20 mouse cellular contexts compared by ENCODE assay signal in genomic region chr9:71636854-71637253, GRCm38 (mm10). TPM values are rescaled to one million over a fixed set of nuclear protein-coding genes. Genes with fewer than 3 reads are reported as not detected.
A peak's percentile ranks its signal among the peaks of the same experiment; 100 is the strongest.
DNase-seq lines count a peak whose midpoint lies in the region; ATAC-seq and TF ChIP-seq lines count a peak whose summit lies in the region.
"Had no signal": no experiment of that assay in that cellular context is flagged by ENCODE, and none has a peak within 500 bp of the region (broad histone marks: within the 10 kb centered on the region; RNA-seq: fewer than 3 reads in every experiment).

No protein-coding gene starts in this region.

- peak; percentile 65 for DNase-seq in embryonic facial prominence, embryonic 14.5 days (ENCODE audit: low spot score)
- no peak for DNase-seq in embryonic facial prominence, embryonic 10.5 days (ENCODE audit: low spot score)
- peak; percentile 68 for DNase-seq in hindbrain, postnatal 0 days (ENCODE audit: low spot score)
- peak; percentile 71 for DNase-seq in midbrain, embryonic 14.5 days
- no peak for DNase-seq in midbrain, embryonic 11.5 days (ENCODE audit: low spot score, missing footprints)
- DNase-seq: adrenal gland, adult 8-10 months; cerebellum, adult 11-12 months; cerebellum, postnatal 36 days; heart, postnatal 14 days; layer of hippocampus, postnatal 36 days; liver, embryonic 13.5 days; right cerebral cortex, adult 18-20 months; spleen, adult 18-20 months; thymus, adult 18-20 months had no signal

- ATAC-seq in embryonic facial prominence, embryonic 14.5 days (ENCODE audit: low read depth) = peak; percentile 79; the same call in 1 of the 2 replicates
- peak; percentile 63 for ATAC-seq in hindbrain, postnatal 0 days
- no peak for ATAC-seq in hindbrain, embryonic 12.5 days (ENCODE audit: low FRiP score)
- ATAC-seq in midbrain, embryonic 14.5 days (ENCODE audit: low FRiP score, low TSS enrichment) = no peak
- no peak for ATAC-seq in midbrain, embryonic 11.5 days (ENCODE audit: low FRiP score)
- peak; percentile 74; the same call in 1 of the 2 replicates for ATAC-seq in neural tube, embryonic 14.5 days (ENCODE audit: low read depth)
- no peak for ATAC-seq in intestine, postnatal 0 days

- no peak overlapping the region for H3K27ac ChIP-seq in embryonic facial prominence, embryonic 14.5 days (replicated peaks; ENCODE audit: low read depth, low read length)
- no peak overlapping the region for H3K27ac ChIP-seq in embryonic facial prominence, embryonic 10.5 days (replicated peaks)
- no peak overlapping the region for H3K27ac ChIP-seq in hindbrain, postnatal 0 days
- H3K27ac ChIP-seq in hindbrain, embryonic 12.5 days = no peak overlapping the region
- H3K27ac ChIP-seq in midbrain, embryonic 14.5 days (replicated peaks; ENCODE audit: low read depth, low read length) = 0 out of 2 replicates have a peak overlapping the region, but pooled peaks have one; percentile 9
- no peak overlapping the region for H3K27ac ChIP-seq in midbrain, embryonic 11.5 days (ENCODE audit: low read depth, low read length)
- no peak overlapping the region for H3K27ac ChIP-seq in neural tube, embryonic 14.5 days (ENCODE audit: low read depth, low read length)
- no peak overlapping the region for H3K27ac ChIP-seq in intestine, postnatal 0 days (ENCODE audit: low read depth, low read length)
- H3K27ac ChIP-seq: liver, embryonic 13.5 days; lung, embryonic 15.5 days had no signal

- no peak for TF ChIP-seq CTCF in hindbrain, postnatal 0 days (IDR thresholded peaks at IDR 0.05; ENCODE audit: low read depth)
- TF ChIP-seq CTCF in intestine, postnatal 0 days (IDR thresholded peaks at IDR 0.05; ENCODE audit: low read depth) = no peak

- H3K4me2 ChIP-seq in embryonic facial prominence, embryonic 14.5 days (ENCODE audit: low read depth, low read length) = no peak overlapping the region
- H3K4me2 ChIP-seq in hindbrain, postnatal 0 days (ENCODE audit: low read depth, low read length) = no peak overlapping the region
- no peak overlapping the region for H3K4me2 ChIP-seq in hindbrain, embryonic 12.5 days (replicated peaks)
- no peak overlapping the region for H3K4me2 ChIP-seq in midbrain, embryonic 14.5 days (ENCODE audit: low read length)
- no peak overlapping the region for H3K4me2 ChIP-seq in midbrain, embryonic 11.5 days
- H3K4me2 ChIP-seq in neural tube, embryonic 14.5 days (ENCODE audit: low read depth, low read length) = no peak overlapping the region
- H3K4me2 ChIP-seq in intestine, postnatal 0 days (replicated peaks; ENCODE audit: low read depth) = no peak overlapping the region
- H3K4me2 ChIP-seq: heart, embryonic 11.5 days; liver, embryonic 13.5 days; lung, embryonic 15.5 days had no signal

- no peak overlapping the region for H3K9ac ChIP-seq in embryonic facial prominence, embryonic 14.5 days (ENCODE audit: low read depth, low read length)
- H3K9ac ChIP-seq in hindbrain, postnatal 0 days (replicated peaks; ENCODE audit: low read length) = no peak overlapping the region
- no peak overlapping the region for H3K9ac ChIP-seq in hindbrain, embryonic 12.5 days
- H3K9ac ChIP-seq in midbrain, embryonic 14.5 days (replicated peaks; ENCODE audit: low read length) = no peak overlapping the region
- H3K9ac ChIP-seq in midbrain, embryonic 11.5 days (ENCODE audit: low read length) = no peak overlapping the region
- H3K9ac ChIP-seq in neural tube, embryonic 14.5 days (replicated peaks; ENCODE audit: low read depth, low read length) = no peak overlapping the region
- no peak overlapping the region for H3K9ac ChIP-seq in intestine, postnatal 0 days (ENCODE audit: low read depth, low read length)
- H3K9ac ChIP-seq: liver, embryonic 13.5 days; lung, embryonic 15.5 days had no signal

- 94% methylated on average over 1 of the region's 1 CpGs for WGBS in embryonic facial prominence, embryonic 14.5 days
- 79% methylated on average over 1 of the region's 1 CpGs for WGBS in embryonic facial prominence, embryonic 10.5 days
- WGBS in hindbrain, postnatal 0 days = 65% methylated on average over 1 of the region's 1 CpGs
- WGBS in hindbrain, embryonic 12.5 days = 77% methylated on average over 1 of the region's 1 CpGs
- WGBS in midbrain, embryonic 14.5 days = 91% methylated on average over 1 of the region's 1 CpGs
- WGBS in midbrain, embryonic 11.5 days = 89% methylated on average over 1 of the region's 1 CpGs
- 76% methylated on average over 1 of the region's 1 CpGs for WGBS in neural tube, embryonic 14.5 days
- 88% methylated on average over 1 of the region's 1 CpGs for WGBS in intestine, postnatal 0 days

- peaks cover 8% of the 10 kb centered on the region for H3K9me3 ChIP-seq in embryonic facial prominence, embryonic 14.5 days (ENCODE audit: control insufficient read depth, low read length)
- 0 out of 2 replicates have a peak, but pooled peaks cover 5% of the 10 kb centered on the region for H3K9me3 ChIP-seq in embryonic facial prominence, embryonic 10.5 days
- H3K9me3 ChIP-seq in hindbrain, postnatal 0 days (ENCODE audit: low read length) = 0 out of 2 replicates have a peak, but pooled peaks cover 5% of the 10 kb centered on the region
- no peaks in the 10 kb centered on the region for H3K9me3 ChIP-seq in hindbrain, embryonic 12.5 days (replicated peaks)
- H3K9me3 ChIP-seq in midbrain, embryonic 14.5 days (ENCODE audit: control insufficient read depth, low read length) = 0 out of 2 replicates have a peak, but pooled peaks cover 2% of the 10 kb centered on the region
- no peaks in the 10 kb centered on the region for H3K9me3 ChIP-seq in midbrain, embryonic 11.5 days (ENCODE audit: control insufficient read depth, low read length)
- H3K9me3 ChIP-seq in neural tube, embryonic 14.5 days (ENCODE audit: control insufficient read depth, low read length) = no peaks in the 10 kb centered on the region
- no peaks in the 10 kb centered on the region for H3K9me3 ChIP-seq in intestine, postnatal 0 days (ENCODE audit: control insufficient read depth)
- H3K9me3 ChIP-seq: liver, embryonic 13.5 days; lung, embryonic 15.5 days had no signal

- H3K27me3 ChIP-seq in embryonic facial prominence, embryonic 14.5 days (replicated peaks; ENCODE audit: control insufficient read depth, insufficient read depth, low read length) = no peaks in the 10 kb centered on the region
- no peaks in the 10 kb centered on the region for H3K27me3 ChIP-seq in embryonic facial prominence, embryonic 10.5 days (replicated peaks; ENCODE audit: low read depth, poor library complexity, severe bottlenecking)
- no peaks in the 10 kb centered on the region for H3K27me3 ChIP-seq in hindbrain, postnatal 0 days (ENCODE audit: insufficient read depth, low read length)
- H3K27me3 ChIP-seq in hindbrain, embryonic 12.5 days = no peaks in the 10 kb centered on the region
- no peaks in the 10 kb centered on the region for H3K27me3 ChIP-seq in midbrain, embryonic 14.5 days (ENCODE audit: control insufficient read depth, insufficient read depth, low read length)
- no peaks in the 10 kb centered on the region for H3K27me3 ChIP-seq in midbrain, embryonic 11.5 days (ENCODE audit: control insufficient read depth, insufficient read depth, low read length)
- H3K27me3 ChIP-seq in neural tube, embryonic 14.5 days (ENCODE audit: control insufficient read depth, insufficient read depth, low read length) = no peaks in the 10 kb centered on the region
- H3K27me3 ChIP-seq in intestine, postnatal 0 days (replicated peaks; ENCODE audit: control insufficient read depth, insufficient read depth, low read length) = no peaks in the 10 kb centered on the region
- H3K27me3 ChIP-seq: liver, embryonic 13.5 days; lung, embryonic 15.5 days had no signal

- H3K36me3 ChIP-seq in embryonic facial prominence, embryonic 14.5 days (ENCODE audit: control insufficient read depth, insufficient read depth, low read length) = 0 out of 2 replicates have a peak, but pooled peaks cover 2% of the 10 kb centered on the region
- peaks cover 13% of the 10 kb centered on the region; the same call in 1 of the 2 replicates for H3K36me3 ChIP-seq in embryonic facial prominence, embryonic 10.5 days (replicated peaks)
- no peaks in the 10 kb centered on the region for H3K36me3 ChIP-seq in hindbrain, postnatal 0 days (ENCODE audit: insufficient read depth, low read length)
- H3K36me3 ChIP-seq in hindbrain, embryonic 12.5 days = no peaks in the 10 kb centered on the region
- no peaks in the 10 kb centered on the region for H3K36me3 ChIP-seq in midbrain, embryonic 14.5 days (ENCODE audit: control insufficient read depth, insufficient read depth, low read length)
- no peaks in the 10 kb centered on the region for H3K36me3 ChIP-seq in midbrain, embryonic 11.5 days (ENCODE audit: control insufficient read depth, insufficient read depth, low read length)
- no peaks in the 10 kb centered on the region for H3K36me3 ChIP-seq in neural tube, embryonic 14.5 days (ENCODE audit: control insufficient read depth, insufficient read depth, low read length)
- no peaks in the 10 kb centered on the region for H3K36me3 ChIP-seq in intestine, postnatal 0 days (ENCODE audit: control insufficient read depth, insufficient read depth)
- H3K36me3 ChIP-seq: liver, embryonic 13.5 days had no signal

- no peaks in the 10 kb centered on the region for H3K4me1 ChIP-seq in embryonic facial prominence, embryonic 14.5 days (ENCODE audit: control insufficient read depth, insufficient read depth, low read length)
- peaks cover 7% of the 10 kb centered on the region; the same call in 1 of the 2 replicates for H3K4me1 ChIP-seq in embryonic facial prominence, embryonic 10.5 days
- H3K4me1 ChIP-seq in hindbrain, postnatal 0 days (ENCODE audit: insufficient read depth, low read length) = 0 out of 2 replicates have a peak, but pooled peaks cover 5% of the 10 kb centered on the region
- H3K4me1 ChIP-seq in hindbrain, embryonic 12.5 days = peaks cover 11% of the 10 kb centered on the region
- peaks cover 12% of the 10 kb centered on the region for H3K4me1 ChIP-seq in midbrain, embryonic 14.5 days (ENCODE audit: control insufficient read depth, insufficient read depth, low read length)
- 0 out of 2 replicates have a peak, but pooled peaks cover 3% of the 10 kb centered on the region for H3K4me1 ChIP-seq in midbrain, embryonic 11.5 days (ENCODE audit: control insufficient read depth, insufficient read depth, low read length)
- peaks cover 9% of the 10 kb centered on the region; the same call in 1 of the 2 replicates for H3K4me1 ChIP-seq in neural tube, embryonic 14.5 days (ENCODE audit: control insufficient read depth, insufficient read depth, low read length)
- no peaks in the 10 kb centered on the region for H3K4me1 ChIP-seq in intestine, postnatal 0 days (replicated peaks; ENCODE audit: control insufficient read depth, insufficient read depth, low read length)
- H3K4me1 ChIP-seq: liver, embryonic 13.5 days; lung, embryonic 15.5 days had no signal

- H3K4me3 ChIP-seq in embryonic facial prominence, embryonic 14.5 days (ENCODE audit: low read depth, low read length) = no peak overlapping the region
- no peak overlapping the region for H3K4me3 ChIP-seq in embryonic facial prominence, embryonic 10.5 days
- no peak overlapping the region for H3K4me3 ChIP-seq in hindbrain, postnatal 0 days (ENCODE audit: low read length)
- H3K4me3 ChIP-seq in hindbrain, embryonic 12.5 days = no peak overlapping the region
- H3K4me3 ChIP-seq in midbrain, embryonic 14.5 days (replicated peaks; ENCODE audit: low read depth, low read length) = no peak overlapping the region
- H3K4me3 ChIP-seq in midbrain, embryonic 11.5 days (ENCODE audit: low read depth, low read length) = no peak overlapping the region
- H3K4me3 ChIP-seq in neural tube, embryonic 14.5 days (ENCODE audit: low read depth, low read length) = no peak overlapping the region
- H3K4me3 ChIP-seq in intestine, postnatal 0 days (ENCODE audit: low read depth, low read length) = no peak overlapping the region
- H3K4me3 ChIP-seq: liver, embryonic 13.5 days; lung, embryonic 15.5 days had no signal

RNA-seq across cellular contexts. Expression of gene Myzap, which starts 44.7 kb away (rescaled TPM):
- 18.6 and 18.7 TPM in 2 replicates for polyA plus RNA-seq in embryonic facial prominence, embryonic 14.5 days (2014; fragmentation: Nextera tagmentation; extraction: Ambion mirVana)
- polyA plus RNA-seq in embryonic facial prominence, embryonic 10.5 days (2016; fragmentation: Nextera tagmentation; extraction: Ambion mirVana) = 6.4 and 7.1 TPM in 2 replicates
- total RNA-seq in hindbrain, postnatal 0 days (2014; rRNA removed) = 0.29 and 1.3 TPM in 2 replicates
- polyA plus RNA-seq in hindbrain, postnatal 0 days (2015; fragmentation: Nextera tagmentation; extraction: Ambion mirVana) = 1.6 and 1.9 TPM in 2 replicates
- 5.5 and 6.6 TPM in 2 replicates for polyA plus RNA-seq in hindbrain, embryonic 12.5 days (2016; fragmentation: Nextera tagmentation; extraction: Ambion mirVana)
- polyA plus RNA-seq in midbrain, embryonic 14.5 days (2014; fragmentation: Nextera tagmentation; extraction: Ambion mirVana) = 1.3 and 2.2 TPM in 2 replicates
- 4.5 and 6.9 TPM in 2 replicates for polyA plus RNA-seq in midbrain, embryonic 11.5 days (2014; fragmentation: Nextera tagmentation; extraction: Ambion mirVana)
- 2.4 and 4.2 TPM in 2 replicates for polyA plus RNA-seq in neural tube, embryonic 14.5 days (2014; fragmentation: Nextera tagmentation; extraction: Ambion mirVana)
- polyA plus RNA-seq in intestine, postnatal 0 days (2015; fragmentation: Nextera tagmentation; extraction: Ambion mirVana) = 9.7 and 12.0 TPM in 2 replicates
- total RNA-seq: MEL had no signal

Comparison
In these comparisons a context has a peak if more than half of its experiments do, and no peak if none do; other contexts are left out.
1. ATAC-seq: peak in embryonic facial prominence, embryonic 14.5 days (single experiment), hindbrain, postnatal 0 days (single experiment) and neural tube, embryonic 14.5 days (single experiment); none in hindbrain, embryonic 12.5 days (single experiment), midbrain, embryonic 14.5 days (single experiment), midbrain, embryonic 11.5 days (single experiment) and intestine, postnatal 0 days (single experiment).
2. DNase-seq: peak in embryonic facial prominence, embryonic 14.5 days (single experiment), hindbrain, postnatal 0 days (single experiment) and midbrain, embryonic 14.5 days (single experiment); none in embryonic facial prominence, embryonic 10.5 days (single experiment) and midbrain, embryonic 11.5 days (single experiment).